Mouse (Mus musculus): Measurements from ENCODE around the gene Trpm3.

GRCm38 (mm10) chr19:22821741-22822140 lies 682.9 kb downstream of the Trpm3 start:
- TF ChIP-seq CTCF (IDR thresholded peaks at IDR 0.05; ENCODE audit: borderline replicate concordance, insufficient read depth, low read depth, low read length): no peak
- no peak for TF ChIP-seq POLR2A (IDR thresholded peaks at IDR 0.05; ENCODE audit: borderline replicate concordance, insufficient read depth, low read length)

Measured in cerebellum, adult 2 months (tissue).